Mouse (Mus musculus): Measurements from ENCODE around the gene Bbs7.

DNA sequence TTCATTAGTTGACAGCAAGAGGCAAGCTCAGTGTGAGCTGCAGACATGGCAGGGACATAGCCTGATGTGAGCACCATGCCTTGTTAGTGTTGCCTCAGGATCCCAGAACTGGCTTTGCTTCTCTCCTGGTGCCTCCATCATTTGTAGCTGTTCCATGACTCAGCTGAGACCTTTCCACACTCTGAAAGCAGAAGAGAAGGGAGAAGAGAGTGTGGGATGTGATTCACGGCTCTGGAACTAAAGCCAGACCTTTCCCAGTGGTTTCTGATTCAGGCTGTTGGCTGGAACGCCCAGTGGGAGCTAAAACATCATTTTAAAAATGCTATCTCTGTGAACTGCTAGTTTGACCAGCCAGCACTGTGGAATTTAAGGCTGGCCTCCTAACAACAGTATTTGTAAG lies 72.5 kb downstream of the Bbs7 start:
- TF ChIP-seq EP300 (IDR thresholded peaks at IDR 0.05; ENCODE audit: low read depth): no peak
- TF ChIP-seq CTCF (IDR thresholded peaks at IDR 0.05; ENCODE audit: low read depth): no peak

Measured in heart, postnatal 0 days (tissue).